Mouse (Mus musculus): Measurements from ENCODE around the gene Nr1h4.

Gene Nr1h4

DNA sequence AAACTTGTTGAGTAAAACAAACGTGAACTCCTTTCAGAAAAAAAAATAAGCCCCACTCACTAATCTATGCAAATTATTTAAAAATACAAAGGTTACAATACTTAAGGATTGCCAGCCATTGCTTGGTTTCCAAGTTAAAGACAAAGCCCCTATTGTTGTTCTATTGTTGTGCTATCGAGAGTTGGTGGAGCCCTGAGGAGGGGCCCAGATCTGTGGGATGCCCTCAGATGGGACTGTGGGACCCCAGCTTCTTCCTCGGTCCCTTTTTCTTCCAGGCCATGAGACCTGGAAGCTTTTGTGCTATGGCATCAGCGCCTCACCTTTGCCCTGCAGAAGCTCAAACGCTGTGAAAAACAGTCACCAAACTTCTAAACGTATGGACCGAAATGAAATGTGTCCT, 51.7 kb downstream of the Nr1h4 start:
- no peak for ATAC-seq (ENCODE audit: low TSS enrichment)

DNA sequence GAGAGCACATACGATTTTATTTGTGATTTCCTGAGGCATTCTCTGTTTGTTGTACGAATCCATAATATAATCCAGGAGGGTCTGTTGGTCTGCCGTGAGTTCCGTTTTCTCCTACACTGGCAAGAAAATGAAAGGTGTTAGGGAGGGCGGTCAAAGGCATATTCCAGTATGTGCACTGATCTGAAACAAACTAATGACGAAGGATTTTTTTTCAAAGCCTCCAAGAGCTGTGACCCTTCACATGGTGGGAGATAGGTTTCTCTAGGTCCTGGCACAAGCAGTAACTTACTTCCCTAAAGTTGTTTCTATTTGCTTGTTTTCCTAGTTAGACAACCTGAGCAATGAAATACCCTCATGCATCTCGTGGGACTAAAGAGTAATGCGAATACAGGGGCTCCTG, 54.6 kb downstream of the Nr1h4 start:
- ATAC-seq (ENCODE audit: low TSS enrichment) = no peak

DNA sequence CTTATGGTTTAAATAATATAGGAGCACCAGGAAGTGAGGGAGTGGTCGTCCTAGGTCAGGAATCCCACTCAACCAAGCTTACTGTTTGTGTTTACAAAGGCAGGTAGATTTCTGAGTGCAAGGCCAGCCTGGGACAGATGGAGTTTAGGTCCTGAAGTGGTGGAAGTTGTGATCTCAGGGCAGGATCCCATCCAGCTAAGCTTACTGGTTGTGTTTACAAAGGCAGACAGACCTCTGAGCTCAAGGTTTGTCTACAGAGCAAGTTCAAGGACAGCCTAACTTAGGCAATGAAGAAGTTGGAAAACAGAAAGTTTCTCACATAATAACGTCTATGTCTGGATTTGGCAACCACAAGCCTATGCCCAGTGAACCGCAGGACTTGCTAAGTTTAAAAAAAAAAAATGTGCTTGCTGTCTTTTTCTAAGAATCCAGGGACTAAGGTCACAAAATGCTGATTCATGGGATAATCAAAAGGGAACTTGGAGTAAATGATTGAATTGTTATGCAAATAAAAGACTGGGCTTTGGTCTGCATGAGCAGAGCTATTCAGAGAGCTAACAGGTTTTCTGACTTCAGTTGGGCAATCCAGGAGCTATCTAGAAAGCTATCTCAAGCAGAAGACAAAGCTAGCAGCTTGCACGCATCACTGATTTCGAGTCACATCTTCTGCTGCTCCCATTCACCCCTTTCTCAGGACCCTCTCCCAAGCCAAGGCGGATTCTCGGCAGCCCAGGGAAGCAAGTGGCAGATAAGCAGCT, 62.6 kb downstream of the Nr1h4 start:
- ATAC-seq (ENCODE audit: low TSS enrichment) = no peak

DNA sequence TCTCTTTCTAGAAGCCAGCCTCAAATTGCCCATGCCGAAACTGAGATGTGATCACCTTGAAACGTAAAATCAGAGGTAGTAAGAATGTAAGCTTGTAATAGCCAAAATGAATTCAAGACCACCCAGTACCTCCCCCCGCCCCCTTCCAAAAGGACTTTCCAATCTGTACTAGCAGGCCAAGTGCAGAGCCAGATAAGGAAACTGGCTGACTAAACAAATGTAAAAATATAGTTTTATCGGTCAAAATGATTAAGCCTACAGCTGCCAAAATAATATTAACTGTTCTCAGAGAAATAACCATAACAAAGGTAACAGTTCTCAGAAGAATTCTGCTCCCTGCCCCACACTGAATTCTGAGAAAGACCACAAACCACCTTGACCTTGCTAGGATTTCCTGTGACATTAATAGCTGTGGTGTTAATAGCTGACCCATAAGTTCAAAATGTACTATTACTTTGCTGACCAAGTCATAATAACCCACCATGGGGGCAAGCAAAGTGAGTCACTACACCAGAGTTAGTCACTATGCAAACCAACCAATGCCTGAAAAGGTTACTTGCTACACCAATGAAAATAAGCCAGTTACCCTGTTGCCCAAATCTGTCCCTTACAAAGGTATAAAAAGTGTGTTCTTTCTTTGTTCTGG, 68.5 kb downstream of the Nr1h4 start:
- no peak for ATAC-seq (ENCODE audit: low TSS enrichment)

DNA sequence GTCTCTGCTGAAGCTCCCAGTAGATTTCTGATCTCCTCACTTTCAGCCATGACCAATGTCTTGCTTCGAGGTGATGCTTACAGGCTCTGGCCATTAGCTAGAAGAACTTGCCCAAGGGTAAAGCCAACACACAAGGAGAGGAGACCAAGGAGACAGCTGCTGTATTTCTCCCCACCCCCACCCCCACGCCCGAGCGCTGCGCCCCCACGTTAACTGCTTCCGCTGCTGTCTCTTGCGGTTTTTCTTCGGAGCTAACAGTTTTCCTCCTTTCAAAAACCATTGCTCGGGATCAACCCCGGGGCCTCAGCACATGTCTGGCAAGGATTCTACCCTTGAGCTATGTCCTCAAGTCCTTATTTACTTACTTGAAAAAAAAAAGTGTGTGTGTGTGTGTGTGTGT, 70.5 kb downstream of the Nr1h4 start:
- no peak for ATAC-seq (ENCODE audit: low TSS enrichment)

DNA sequence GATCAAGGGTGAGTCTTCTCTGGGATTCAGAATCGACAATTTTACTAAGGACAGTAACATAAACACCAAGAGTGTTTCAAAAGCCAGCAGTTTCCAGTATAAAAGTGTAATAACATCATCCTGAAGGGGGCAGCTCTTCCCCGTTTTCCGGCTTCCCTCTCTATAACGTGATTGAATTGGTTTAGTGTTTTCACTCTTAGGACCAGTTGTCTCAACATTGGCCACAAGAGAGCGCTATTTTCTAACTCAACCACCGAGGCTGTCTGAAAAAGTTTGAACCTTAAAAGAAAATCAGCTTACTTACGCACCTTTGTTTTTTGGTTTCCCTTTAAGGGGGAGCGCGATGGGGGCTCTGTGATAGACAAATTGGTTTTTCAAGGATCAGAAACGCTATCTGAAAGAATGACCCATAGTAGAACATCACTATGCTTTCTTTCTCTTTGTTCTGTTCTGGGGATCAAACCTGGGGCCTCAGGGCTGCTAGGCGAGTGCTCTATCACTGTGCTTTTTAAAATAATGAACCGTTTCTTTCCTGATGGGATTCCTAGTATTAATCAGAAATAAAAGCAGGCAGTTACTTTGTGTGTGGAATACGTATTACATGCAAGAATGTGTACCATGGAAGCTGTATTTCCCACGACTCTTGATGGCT, 71.4 kb downstream of the Nr1h4 start:
- peak; percentile 98 for ATAC-seq (ENCODE audit: low TSS enrichment)

DNA sequence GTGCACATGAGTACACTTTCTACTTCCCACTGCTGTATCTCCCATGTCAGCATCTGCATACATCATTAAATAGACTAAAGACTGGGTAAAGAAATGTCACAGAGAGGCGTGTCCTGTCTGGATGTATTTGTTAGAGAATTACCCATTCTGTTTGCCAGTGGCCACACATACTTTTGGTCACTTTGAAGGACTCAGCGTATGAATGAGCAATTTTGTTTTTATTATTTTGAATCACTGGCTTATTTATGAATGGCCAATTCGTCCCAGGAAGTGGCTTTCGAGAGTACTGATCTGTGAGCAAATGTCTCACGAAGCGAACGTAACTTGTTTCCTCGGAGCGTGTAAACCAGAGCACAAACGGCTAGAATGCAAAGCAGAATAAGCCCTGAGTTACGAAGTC, 72.4 kb downstream of the Nr1h4 start:
- no peak for ATAC-seq (ENCODE audit: low TSS enrichment)

DNA sequence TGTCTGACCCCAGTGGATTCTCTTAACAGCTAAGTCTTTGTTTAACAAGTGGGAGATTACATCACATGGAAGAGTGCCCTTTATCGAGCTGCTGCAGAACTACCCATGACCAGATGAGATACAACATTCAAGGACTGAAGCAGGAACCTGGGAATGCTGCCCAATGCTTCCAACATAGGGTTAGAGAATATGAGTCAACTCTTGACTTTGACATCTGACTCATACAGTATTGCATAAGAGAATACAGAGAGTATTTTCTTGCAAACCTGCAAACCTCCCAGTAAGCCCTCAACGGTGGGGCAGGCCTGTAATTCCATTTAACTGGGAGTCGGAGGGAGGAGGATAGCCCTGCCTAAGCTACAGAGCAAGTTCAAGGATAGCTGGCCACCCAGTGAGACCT, 74.6 kb downstream of the Nr1h4 start:
- ATAC-seq (ENCODE audit: low TSS enrichment) = no peak

DNA sequence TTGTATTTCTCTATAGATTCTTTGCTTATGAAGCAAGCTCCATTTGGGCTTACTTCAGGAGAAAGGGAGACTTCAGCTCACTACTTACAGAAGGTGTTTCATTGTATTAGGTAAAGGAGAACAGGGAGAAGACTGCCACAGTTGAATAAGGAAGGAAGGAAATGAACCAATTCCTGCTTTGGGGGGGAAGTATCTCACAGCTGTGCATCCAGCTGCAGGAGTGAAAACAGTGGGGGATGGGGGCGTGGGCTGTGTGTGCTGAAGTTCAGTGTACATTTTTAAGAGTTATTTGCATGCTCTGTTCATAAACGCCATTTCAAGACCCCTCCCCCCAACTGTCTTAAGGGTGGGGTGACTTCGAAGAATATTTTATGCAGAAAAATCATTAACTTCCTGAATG, 79.6 kb downstream of the Nr1h4 start:
- ATAC-seq (ENCODE audit: low TSS enrichment) = no peak

DNA sequence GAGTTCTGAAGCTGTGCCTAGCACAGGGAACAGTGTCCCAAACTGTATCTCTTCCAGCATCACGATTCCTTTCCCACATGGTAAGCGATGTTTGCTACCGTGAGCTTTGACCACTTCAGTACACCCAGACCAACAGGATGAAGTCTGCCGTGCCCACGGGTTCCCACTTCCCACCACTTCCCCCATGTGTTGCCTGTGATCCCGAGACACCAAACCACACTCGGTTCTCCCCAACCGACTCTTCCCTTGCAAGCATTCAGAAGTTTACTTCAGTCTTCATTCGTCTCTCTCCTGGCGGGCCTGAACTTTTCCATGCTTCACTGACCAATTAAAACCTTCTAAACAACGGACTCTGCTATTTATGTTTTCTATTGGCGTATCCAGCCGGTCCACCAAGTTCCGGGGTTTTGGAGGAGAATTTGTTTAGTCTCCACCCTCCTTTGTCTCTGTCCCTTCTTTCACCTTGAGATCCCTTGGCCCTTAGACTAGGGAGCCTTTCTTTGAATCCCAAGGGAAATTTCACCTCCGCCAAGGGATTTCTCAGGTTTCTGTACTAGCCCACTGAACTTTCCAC, 80.2 kb downstream of the Nr1h4 start:
- ATAC-seq (ENCODE audit: low TSS enrichment) = no peak

DNA sequence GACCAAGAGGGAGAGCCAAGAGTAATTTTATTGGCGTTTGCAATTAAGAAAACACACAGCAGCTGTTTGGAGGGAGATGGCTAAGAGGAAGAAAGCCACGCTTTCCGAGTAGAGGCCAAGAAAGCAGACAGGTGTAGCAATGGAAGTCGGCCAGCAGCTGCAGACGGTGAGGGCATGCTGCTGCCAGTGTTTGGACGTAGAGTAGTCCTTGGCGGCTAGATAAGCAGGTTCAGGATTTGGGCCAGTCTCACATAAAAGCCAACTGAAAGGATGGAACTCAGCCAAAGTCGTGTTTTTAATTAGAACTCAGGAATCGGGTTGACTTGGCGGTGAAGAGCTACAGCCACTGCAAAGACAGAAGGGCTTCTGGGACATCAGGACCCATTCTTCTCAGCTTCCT, 83.0 kb downstream of the Nr1h4 start:
- ATAC-seq (ENCODE audit: low TSS enrichment) = no peak

DNA sequence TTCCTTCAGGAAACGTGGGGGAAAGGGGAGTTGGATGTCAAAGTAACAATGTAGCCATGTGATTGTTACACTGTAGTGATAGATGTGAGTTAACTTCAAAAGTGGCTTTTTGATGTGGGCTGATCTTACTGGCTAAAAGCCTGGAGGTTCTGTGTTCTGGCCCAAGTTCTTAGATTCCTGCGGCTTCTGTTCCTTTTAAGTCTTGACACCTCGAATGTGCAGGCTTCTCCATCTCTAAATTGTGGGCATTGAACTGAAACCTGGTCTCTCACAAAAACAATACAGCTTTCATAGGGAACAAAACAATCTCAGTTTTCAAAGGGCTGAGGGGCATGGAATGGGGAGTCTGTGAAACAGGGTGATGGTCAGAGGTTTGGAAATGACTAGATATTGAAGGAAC, 89.0 kb downstream of the Nr1h4 start:
- no peak for ATAC-seq (ENCODE audit: low TSS enrichment)

DNA sequence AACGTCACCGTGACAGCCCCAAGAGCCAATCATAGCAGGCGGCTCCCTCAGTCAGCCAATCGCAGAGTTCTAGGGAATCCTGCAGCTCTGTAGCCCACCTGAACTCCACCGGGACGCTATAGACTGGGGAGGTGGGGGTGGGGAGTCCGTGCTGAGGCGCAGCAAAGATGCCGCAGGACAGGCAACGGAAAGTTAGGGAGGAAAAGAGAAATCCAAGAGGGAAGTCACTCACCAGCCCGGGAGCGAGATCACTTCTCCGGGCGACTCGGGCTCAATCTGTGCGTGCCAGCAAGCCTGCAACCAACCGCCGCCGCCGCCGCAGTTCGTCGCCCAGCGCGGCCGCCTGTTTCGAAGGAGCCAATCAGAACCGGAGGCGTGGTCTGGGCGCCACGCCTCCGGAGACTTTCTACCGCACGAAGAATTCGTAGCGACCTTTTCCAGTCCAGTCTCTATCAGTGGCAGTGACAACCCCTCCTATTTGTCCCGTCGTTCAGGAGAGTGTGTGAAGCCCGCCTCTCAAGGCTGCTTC, 89.7 kb downstream of the Nr1h4 start, which contains the start of gene Gas2l3:
Gene Gas2l3, minus strand, starts transcription at position 345 of the 529 bp plus-strand sequence.
- peak; percentile 97 for ATAC-seq (ENCODE audit: low TSS enrichment)

DNA sequence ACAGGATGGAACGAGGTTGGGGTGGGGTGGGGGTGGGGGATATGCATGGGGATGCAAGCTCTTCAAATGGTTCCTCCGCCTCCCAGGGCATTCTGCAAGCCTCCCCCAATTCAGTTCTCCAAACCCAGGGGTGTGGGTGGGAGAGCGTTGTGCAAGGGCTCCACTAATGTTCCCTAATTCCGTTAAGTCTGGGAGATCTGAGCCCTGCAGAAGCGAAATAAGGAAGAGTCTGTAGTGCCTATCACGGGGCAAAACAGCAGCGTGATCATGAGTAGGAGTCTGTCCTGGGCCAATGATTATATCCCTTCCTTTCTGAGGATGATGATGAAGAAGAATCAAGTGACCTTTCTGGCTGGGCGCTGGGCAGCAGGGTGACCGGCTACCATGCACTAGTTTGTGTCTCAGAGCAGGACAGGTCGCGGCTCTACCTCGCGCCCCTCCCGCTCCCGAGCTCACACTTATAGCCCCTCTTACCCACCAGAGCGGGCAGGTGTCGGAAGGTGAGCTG, 90.2 kb downstream of the Nr1h4 start:
- ATAC-seq (ENCODE audit: low TSS enrichment) = peak; percentile 10; the same call in 1 of the 2 replicates

DNA sequence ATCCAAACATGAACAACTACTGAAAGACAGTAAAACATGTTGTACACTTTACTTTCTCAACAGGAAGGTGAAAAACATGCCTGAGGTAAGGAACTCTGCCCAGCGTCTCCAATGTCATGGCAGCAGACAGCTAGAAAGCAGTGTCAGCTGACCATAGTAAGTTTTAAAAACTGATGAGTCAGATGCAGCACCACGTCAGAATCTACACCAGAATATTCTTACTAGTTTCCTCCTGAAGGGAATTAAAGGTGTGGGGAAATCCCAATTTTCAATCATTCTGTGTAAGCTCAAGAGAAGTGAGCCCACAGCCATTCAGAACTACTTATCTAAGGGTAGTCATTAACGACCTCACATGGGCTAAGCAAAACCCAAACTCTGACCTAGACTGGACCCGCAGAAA, 90.7 kb downstream of the Nr1h4 start:
- no peak for ATAC-seq (ENCODE audit: low TSS enrichment)

DNA sequence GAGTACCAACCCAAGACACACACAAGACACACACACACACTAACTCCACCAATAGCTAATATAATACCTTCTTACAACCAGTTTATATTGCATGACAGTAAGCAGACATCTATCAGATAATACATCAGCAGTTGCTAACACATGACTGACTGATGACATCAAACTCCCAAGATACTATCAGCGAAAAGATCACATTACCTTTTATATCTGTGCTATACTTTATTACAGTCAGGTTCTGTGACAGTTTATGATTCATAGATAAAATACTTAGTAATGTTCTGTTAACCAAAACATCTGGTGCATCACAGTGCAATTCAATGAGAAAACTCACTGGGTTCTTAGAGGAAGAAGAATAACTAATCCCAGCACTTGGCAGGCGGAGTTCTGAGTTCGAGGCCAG, 91.4 kb downstream of the Nr1h4 start:
- no peak for ATAC-seq (ENCODE audit: low TSS enrichment)

DNA sequence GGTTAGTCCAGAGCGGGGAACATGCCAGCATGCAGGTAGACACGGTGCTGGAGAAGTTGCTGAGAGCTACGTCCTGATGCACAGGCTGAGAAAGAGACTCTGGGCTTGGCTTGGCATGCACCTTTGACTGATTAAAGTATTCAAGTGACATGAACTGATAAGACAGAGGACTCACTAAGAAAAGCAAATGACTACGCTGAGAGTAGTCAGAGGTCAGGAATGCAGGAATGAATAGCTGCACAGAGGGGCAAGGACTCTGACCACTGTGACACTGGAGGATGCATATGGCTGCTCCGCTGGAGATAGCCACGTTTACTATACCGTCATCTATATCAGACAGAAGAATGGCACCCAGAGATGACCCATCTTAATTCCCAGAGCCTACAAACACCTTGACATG, 94.0 kb downstream of the Nr1h4 start:
- ATAC-seq (ENCODE audit: low TSS enrichment) = no peak

DNA sequence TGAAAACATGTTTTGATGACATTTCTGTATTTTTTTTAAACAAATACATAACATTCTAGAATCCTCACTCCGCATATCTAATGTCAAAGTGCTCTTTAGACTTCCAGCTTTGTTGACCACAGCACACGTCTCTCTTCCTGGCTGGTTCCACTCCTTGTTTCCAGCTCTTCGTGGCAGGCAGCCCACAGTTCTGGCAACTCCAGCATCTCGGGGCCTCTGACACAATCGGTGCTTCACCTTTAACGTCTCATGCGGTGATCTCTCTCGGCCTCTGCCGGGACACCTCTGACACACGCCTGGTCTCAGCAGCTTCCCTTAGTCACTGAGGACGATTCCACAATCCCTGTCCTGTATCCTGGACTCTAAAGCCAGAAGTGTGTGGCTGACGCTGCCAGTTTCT, 95.4 kb downstream of the Nr1h4 start:
- no peak for ATAC-seq (ENCODE audit: low TSS enrichment)

DNA sequence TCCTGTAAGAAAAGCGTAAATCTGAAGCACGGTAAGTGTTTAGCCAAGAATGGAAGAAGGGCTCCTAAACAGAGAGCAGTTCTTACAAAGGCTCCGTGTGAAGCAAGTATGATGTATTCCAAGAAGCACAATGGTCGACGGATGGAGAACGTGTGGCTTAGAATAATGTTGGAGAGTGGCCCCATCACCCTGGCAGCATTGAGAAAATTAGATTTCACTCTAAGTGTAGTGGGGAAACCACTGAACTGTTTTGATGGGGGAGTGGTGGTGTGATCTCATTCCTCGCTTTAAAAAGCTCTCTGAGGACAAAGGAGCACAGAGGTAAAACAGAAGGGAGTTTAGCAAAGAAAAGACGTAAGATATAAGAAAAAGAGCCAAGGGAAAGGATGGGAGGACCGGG, 95.9 kb downstream of the Nr1h4 start:
- ATAC-seq (ENCODE audit: low TSS enrichment) = no peak

DNA sequence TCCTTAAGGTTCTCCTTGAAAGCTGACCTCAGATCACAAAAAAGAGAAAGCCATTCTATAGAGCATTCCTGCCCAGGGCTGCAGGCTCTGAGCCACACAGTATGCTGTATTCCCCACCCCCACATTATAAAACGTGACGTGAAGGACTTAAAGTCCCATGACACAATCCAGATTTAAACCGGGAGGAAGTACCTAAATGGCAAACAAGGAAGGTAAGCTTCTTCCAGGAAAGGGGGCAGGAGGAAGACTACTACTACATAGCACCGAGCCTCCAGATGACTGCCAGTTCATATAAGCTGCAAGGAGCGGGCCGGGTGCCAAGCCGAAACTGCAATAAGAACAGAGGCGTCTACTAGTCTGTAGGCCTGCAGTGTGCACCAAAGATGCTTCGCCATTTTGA, 97.5 kb downstream of the Nr1h4 start:
- peak; percentile 57; the same call in 1 of the 2 replicates for ATAC-seq (ENCODE audit: low TSS enrichment)

DNA sequence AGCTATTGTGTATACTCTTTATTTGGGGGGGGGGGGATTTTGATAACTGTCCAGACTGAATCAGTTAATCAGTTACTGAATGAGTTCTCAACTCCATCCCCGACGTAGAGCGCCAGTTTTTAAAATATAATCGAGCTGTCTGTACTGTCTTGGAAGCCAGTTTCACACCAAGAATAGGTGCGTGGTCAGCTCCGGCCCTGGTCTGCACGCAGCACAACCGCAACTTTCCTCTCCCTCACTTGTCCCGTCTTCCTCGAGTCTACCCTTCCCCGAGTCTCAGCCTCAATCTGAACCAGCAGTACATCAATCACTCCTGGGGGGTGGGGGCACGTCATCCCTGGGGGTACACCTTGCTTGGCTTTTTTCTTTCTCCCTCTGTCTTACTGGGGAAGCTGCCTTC, 98.0 kb downstream of the Nr1h4 start:
- no peak for ATAC-seq (ENCODE audit: low TSS enrichment)

DNA sequence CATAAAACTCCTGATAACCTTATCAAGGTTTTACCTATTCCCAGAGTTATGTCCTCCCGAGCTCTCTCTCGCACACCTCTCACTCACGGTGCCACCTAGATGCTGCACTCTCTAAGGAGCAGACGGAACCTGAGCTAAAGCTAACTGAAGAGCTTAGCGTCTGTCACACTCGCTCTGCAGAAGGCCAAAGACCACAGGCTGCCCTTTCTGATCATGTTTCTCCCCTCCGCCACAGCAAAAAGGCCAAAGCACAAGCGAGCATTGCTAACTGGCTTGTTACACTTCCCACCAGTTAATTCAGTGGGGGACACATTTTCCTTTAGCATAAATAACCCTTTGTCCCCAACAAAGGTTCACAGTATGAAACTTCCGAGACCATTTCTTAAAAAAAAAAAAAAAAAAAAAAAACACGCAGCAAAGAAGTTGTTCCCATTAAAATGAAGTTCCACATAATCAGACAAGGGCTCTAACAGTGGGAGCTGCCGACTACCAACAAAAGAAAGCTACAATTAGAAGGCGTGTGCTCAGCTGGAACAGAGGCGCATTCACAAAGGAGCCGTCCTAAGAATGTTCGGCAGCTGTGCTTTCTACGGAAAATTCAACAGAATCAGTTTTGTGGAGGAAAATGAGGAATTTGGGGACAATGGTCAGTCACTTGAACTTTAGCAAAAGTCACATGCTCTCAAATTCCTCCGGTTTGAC, 98.7 kb downstream of the Nr1h4 start:
- no peak for ATAC-seq (ENCODE audit: low TSS enrichment)

All from frontal cortex, adult (tissue).